Mouse (Mus musculus): ENCODE measurements around the gene Tmem53. TPM values are rescaled to one million over a fixed set of nuclear protein-coding genes. Genes with fewer than 3 reads are reported as not detected.
"Not testable (repeated sequence)": the region's sequence is repeated elsewhere in the genome, so short reads cannot be mapped to it uniquely, and the experiment has no call there.

Tmem53 gene
- polyA plus RNA-seq, 1 experiment from 2014 or later, result 11.3 TPM

DNA sequence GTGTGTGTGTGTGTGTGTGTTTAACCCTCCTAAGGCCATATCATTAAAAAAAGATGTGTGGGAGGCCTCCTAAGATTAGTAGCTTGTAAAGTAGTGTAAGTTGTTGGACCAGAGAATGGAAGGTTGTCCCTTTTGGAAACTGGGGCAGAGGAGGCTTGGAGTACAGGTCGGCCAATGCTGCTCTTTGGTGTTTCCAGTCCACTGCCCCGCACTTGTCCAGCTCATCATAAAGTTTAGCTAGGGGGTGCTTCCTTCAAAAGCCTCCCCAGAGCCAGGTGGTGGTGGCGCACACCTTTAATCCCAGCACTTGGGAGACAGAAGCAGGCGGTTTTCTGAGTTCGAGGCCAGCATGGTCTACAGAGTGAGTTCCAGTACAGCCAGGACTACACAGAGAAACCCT, 1.0 kb downstream of the Tmem53 start:
- no peaks in the 10 kb centered on the region for H3K36me3 ChIP-seq
- H3K4me2 ChIP-seq (replicated peaks), result peak overlapping the region; percentile 61
- H3K27ac ChIP-seq, result peak overlapping the region; percentile 88
- H3K4me1 ChIP-seq, result peaks cover 25% of the 10 kb centered on the region
- H3K4me3 ChIP-seq, result peak overlapping the region; percentile 62; the same call in 1 of the 2 replicates
- no peak for ATAC-seq (ENCODE audit: insufficient number of reproducible peaks, insufficient read depth, low FRiP score, low TSS enrichment)
- no peaks in the 10 kb centered on the region for H3K9me3 ChIP-seq
- H3K9ac ChIP-seq, result no peak overlapping the region
- WGBS, result 79% methylated on average over 5 of the region's 5 CpGs
- H3K27me3 ChIP-seq, result no peaks in the 10 kb centered on the region

DNA sequence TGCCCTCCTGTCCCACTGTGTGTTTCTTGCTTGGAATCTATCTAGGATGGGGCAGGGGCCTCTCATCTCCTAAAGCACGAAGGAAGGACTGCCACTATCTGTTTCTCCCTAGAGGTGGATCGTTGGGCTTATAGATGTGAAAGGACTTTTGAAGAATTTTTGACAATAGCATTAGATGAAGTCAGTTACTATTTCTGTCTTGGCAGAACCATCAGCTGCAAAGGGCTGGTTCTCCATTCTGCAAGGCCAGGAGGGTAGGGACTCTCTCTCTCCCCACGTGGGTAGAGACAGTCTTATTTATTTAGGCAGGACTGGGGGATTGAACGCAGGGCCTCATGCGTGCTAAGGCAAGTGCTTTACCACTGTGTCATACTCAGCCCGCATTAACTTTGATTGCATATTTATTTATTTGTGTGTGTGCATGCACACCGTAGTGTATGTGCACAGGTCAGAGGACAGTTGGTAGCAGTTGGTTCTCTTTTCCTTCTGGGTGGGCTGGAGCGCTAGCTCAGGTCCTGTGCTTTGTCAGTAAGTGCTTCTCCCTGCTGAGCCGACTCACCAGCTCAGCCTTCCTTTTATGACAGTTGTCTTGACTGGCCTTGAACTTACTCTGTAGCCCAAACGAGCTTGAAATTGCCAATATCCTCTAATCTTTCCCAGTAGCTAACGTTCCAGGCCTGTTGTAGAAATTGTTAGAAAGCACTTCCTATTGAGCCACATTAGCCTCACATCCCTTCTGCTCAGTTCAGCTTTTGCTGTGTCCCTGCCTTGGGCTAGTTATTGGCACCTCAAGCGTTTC, 1.7 kb downstream of the Tmem53 start:
- 56% methylated on average over 12 of the region's 12 CpGs for WGBS
- no peaks in the 10 kb centered on the region for H3K27me3 ChIP-seq
- no peak overlapping the region for H3K4me3 ChIP-seq
- ATAC-seq (ENCODE audit: insufficient number of reproducible peaks, insufficient read depth, low FRiP score, low TSS enrichment), result no peak
- H3K4me1 ChIP-seq, result peaks cover 25% of the 10 kb centered on the region
- no peak overlapping the region for H3K4me2 ChIP-seq (replicated peaks)
- 0 out of 2 replicates have a peak overlapping the region, but pooled peaks have one; percentile 12 for H3K9ac ChIP-seq
- no peaks in the 10 kb centered on the region for H3K36me3 ChIP-seq
- H3K27ac ChIP-seq, result peak overlapping the region; percentile 88; the same call in 1 of the 2 replicates
- H3K9me3 ChIP-seq, result no peaks in the 10 kb centered on the region

DNA sequence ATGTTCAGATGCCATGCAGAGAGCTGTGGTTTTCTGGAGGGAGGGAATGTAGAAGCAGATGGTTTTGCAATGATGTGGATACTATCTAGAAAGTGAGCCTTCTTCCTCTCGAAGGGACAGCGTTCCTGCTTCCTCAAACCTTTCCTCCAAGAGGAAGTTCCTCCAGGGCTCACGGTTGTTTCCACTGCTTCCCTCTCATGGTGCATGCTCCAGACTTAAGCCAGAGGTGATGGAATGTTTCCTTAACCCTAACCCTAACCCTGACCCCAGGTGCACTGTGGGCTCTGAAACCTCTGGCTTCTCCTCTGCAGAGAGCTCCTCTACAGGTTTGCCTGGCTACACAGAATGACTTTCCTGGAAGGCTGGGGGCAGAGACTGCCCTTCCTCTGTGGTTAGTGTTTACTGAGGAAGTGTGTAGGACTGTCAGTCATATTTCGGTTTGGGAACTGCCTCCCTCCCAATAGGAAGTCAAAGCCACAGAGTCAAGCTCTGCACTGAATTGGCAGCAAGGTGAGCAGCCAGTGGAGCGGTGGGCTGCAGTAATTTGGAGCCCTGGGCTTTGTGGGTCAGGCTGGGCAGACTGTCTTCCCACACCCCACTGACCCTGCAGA, 2.4 kb downstream of the Tmem53 start:
- H3K4me3 ChIP-seq, result no peak overlapping the region
- H3K9me3 ChIP-seq, result no peaks in the 10 kb centered on the region
- no peak for ATAC-seq (ENCODE audit: insufficient number of reproducible peaks, insufficient read depth, low FRiP score, low TSS enrichment)
- no peaks in the 10 kb centered on the region for H3K36me3 ChIP-seq
- H3K9ac ChIP-seq, result no peak overlapping the region
- no peaks in the 10 kb centered on the region for H3K27me3 ChIP-seq
- H3K27ac ChIP-seq, result no peak overlapping the region
- peaks cover 25% of the 10 kb centered on the region for H3K4me1 ChIP-seq
- H3K4me2 ChIP-seq (replicated peaks), result no peak overlapping the region
- WGBS, result 56% methylated on average over 5 of the region's 5 CpGs

DNA sequence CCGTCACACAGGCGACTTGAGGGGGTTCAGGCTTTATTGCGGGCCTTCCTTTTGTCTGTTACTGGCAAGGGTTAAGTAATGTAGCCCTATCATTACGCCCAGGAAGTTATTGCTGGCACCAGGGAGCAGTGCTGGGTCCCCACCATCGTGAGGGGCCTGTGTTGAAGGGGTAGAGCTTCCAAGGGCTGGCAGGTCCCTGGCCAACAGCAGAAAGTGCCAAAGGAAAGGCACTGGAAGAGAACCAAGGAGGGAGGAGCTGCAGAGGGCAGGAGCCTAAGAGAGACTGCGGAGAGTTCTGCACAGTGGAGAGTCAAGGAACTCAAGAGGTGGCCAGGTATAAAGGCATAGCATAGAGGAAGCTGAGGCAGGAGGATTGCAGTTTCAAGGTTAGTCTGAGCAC, 2.9 kb downstream of the Tmem53 start:
- no peak overlapping the region for H3K4me2 ChIP-seq (replicated peaks)
- H3K9me3 ChIP-seq, result no peaks in the 10 kb centered on the region
- no peak for ATAC-seq (ENCODE audit: insufficient number of reproducible peaks, insufficient read depth, low FRiP score, low TSS enrichment)
- no peak overlapping the region for H3K27ac ChIP-seq
- H3K27me3 ChIP-seq, result no peaks in the 10 kb centered on the region
- no peaks in the 10 kb centered on the region for H3K36me3 ChIP-seq
- no peak overlapping the region for H3K4me3 ChIP-seq
- no peak overlapping the region for H3K9ac ChIP-seq
- peaks cover 25% of the 10 kb centered on the region for H3K4me1 ChIP-seq
- WGBS, result 58% methylated on average over 6 of the region's 6 CpGs

DNA sequence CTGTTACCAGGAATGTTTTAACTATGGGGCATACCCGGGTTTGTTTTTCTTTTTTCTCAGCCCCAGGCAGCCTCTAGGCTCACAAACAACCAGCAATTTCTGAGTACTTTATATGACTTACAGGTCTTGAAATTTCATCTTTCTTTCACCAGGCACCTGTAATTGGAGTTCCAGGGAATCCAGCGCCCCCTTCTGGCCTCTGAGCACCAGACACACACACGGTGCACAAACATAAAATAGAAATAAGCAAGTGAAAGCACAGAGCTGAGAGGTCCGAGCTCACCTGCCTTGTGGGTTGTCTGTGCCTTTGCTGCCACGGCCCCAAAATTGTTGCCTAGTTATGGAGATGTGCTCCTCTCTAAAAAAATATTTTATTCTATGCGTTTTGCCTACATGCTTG, 8.2 kb downstream of the Tmem53 start:
- not testable (repeated sequence) for H3K4me3 ChIP-seq; H3K9me3 ChIP-seq; H3K27ac ChIP-seq; H3K9ac ChIP-seq; H3K4me2 ChIP-seq (replicated peaks); H3K27me3 ChIP-seq; ATAC-seq (ENCODE audit: insufficient number of reproducible peaks, insufficient read depth, low FRiP score, low TSS enrichment); H3K4me1 ChIP-seq; H3K36me3 ChIP-seq
- 70% methylated on average over 6 of the region's 6 CpGs for WGBS

DNA sequence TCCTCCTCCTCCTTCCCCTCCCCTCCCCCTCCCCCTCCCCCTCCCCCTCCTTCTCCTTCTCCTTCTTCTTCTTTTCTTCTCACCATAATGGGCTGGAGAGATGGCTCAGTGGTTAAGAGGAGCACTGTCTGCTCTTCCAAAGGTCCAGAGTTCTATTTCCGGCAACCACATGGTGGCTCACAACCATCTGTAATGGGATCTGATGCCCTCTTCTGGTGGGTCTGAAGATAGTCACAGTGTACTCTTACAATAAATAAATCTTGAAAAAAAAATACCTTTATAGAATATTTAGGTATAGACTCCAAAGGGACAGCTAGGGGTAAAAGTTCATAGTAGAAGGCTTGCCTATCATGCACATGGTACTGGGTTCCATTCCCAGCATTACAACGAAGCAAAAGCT, 9.5 kb downstream of the Tmem53 start:
- Histone ChIP-seq H3K4me1 (no peaks in the 10 kb centered on the region), H3K4me2 (replicated peaks) (no peak overlapping the region), H3K27ac (no peak overlapping the region), H3K36me3 (no peaks in the 10 kb centered on the region), H3K9me3 (no peaks in the 10 kb centered on the region), H3K27me3 (no peaks in the 10 kb centered on the region), H3K4me3 (no peak overlapping the region), H3K9ac (no peak overlapping the region)
- ATAC-seq (ENCODE audit: insufficient number of reproducible peaks, insufficient read depth, low FRiP score, low TSS enrichment), result no peak
- 77% methylated on average over 2 of the region's 2 CpGs for WGBS

DNA sequence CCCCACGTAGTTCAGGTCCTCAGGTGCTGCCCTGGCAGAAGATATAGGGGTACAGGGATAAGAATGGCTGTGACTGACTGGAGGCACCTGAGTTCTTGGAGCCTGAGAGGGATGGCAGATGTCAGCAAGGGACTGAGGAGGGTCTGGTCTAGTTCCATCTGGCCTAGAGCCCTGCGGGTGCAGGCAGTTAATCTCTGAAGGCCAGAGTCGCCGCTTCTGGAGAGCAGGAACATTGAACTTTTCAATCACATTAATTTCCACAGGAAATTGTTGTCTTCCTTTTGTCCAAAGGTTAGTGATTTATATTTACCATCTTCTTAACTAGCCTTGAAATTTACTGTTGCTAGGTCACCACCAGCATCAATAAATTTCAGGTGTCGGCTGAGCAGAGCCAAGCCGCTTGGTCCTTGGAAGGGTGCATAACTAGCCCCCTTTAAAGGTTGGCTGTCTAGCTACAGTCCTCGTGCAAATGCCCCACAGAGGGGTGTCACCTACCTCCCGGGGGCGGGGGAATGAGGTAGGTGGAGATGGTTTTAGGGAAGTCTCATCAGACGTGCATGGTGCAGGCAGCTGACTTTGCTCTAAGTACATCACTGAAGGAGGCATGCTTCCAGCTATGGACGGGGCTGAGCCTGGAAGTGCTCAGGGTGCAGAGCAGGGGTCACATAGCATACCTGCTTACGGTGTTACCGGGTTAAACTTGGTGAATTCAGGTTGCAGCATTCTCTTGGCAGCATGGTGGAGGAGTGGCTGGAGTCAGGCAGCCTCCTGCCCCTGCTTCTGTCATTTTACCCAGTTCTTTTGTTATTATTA, 10.6 kb downstream of the Tmem53 start:
- no peak overlapping the region for H3K4me3 ChIP-seq
- no peak for ATAC-seq (ENCODE audit: insufficient number of reproducible peaks, insufficient read depth, low FRiP score, low TSS enrichment)
- WGBS, result 65% methylated on average over 13 of the region's 13 CpGs

DNA sequence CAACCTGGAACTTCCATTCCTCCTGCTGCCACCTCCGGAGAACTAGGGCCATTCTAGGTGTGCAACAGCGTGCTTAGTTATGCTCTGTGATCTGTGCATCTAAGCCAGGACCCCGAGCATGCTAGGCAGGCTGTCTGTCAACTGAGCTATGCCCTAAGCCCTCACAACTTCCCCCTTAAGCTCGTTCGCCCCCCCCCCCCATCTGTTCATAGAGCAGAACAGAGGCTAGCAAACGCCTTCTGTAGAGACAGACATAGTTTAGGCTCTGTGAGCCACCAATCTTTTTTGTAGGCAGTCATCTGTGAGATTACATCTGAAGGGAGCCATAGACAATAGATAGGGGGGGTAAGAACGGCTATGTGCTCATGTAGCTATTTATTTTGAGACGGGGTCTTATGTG, 11.2 kb downstream of the Tmem53 start:
- no peaks in the 10 kb centered on the region for H3K4me1 ChIP-seq
- 69% methylated on average over 8 of the region's 8 CpGs for WGBS
- H3K36me3 ChIP-seq, result no peaks in the 10 kb centered on the region
- no peak overlapping the region for H3K4me3 ChIP-seq
- ATAC-seq (ENCODE audit: insufficient number of reproducible peaks, insufficient read depth, low FRiP score, low TSS enrichment), result no peak
- H3K9ac ChIP-seq, result no peak overlapping the region
- no peaks in the 10 kb centered on the region for H3K9me3 ChIP-seq
- H3K27me3 ChIP-seq, result no peaks in the 10 kb centered on the region
- H3K27ac ChIP-seq, result no peak overlapping the region
- H3K4me2 ChIP-seq (replicated peaks), result no peak overlapping the region

More for the DNA sequence above, 10.6 kb downstream of the Tmem53 start:
- Histone ChIP-seq H3K4me1 (no peaks in the 10 kb centered on the region), H3K4me2 (replicated peaks) (no peak overlapping the region), H3K27me3 (no peaks in the 10 kb centered on the region), H3K36me3 (no peaks in the 10 kb centered on the region), H3K9ac (no peak overlapping the region), H3K9me3 (no peaks in the 10 kb centered on the region), H3K27ac (no peak overlapping the region)

DNA sequence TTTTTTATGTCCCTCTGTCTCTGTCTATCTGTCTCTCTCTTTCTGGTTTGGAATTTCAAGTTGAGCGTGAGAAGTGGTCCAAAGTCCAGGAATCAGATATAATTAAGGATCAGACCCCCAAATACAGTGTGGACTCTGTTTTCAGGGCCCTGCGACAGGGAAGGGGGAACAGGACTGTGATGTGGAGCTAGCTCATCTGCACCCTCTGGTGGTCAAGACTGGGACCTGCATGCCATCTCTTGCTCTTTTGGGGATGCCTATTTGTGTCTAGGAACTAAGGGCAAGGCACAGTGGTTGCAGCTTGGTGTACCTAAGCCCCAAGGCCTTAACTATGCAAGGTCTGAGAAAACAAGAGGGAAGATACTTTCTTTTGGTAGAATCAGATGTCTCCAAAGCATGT, 15.5 kb downstream of the Tmem53 start:
- Histone ChIP-seq H3K27ac (no peak overlapping the region), H3K4me3 (no peak overlapping the region), H3K9ac (no peak overlapping the region), H3K9me3 (no peaks in the 10 kb centered on the region), H3K4me1 (no peaks in the 10 kb centered on the region), H3K4me2 (replicated peaks) (no peak overlapping the region), H3K27me3 (no peaks in the 10 kb centered on the region), H3K36me3 (peaks cover 13% of the 10 kb centered on the region)
- WGBS, result 0% methylated on average over 2 of the region's 2 CpGs
- no peak for ATAC-seq (ENCODE audit: insufficient number of reproducible peaks, insufficient read depth, low FRiP score, low TSS enrichment)

DNA sequence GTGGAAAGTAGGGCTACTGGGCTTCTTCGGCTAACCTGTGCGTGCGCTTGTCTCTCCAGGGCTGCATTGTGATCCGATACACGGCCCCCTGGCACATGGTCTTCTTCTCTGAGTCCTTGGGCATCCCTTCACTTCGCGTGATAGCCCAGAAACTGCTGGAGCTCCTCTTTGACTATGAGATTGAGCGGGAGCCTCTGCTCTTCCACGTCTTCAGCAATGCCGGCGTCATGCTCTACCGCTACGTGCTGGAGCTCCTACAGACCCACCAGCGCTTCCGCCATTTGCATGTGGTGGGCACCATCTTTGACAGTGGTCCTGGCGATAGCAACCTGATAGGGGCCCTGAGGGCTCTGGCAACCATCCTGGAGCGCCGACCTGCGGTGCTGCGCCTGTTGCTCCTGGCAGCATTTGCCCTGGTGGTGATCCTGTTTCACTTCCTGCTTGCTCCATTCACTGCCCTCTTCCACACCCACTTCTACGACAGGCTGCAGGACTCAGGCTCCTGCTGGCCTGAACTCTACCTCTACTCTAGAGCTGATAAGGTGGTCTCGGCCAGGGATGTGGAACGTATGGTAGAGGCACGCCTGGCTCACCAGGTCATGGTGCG, 16.2 kb downstream of the Tmem53 start:
- Histone ChIP-seq H3K9me3 (no peaks in the 10 kb centered on the region), H3K27me3 (no peaks in the 10 kb centered on the region), H3K4me3 (no peak overlapping the region), H3K4me1 (peaks cover 2% of the 10 kb centered on the region; the same call in 1 of the 2 replicates), H3K36me3 (peaks cover 20% of the 10 kb centered on the region), H3K4me2 (replicated peaks) (no peak overlapping the region), H3K27ac (no peak overlapping the region), H3K9ac (no peak overlapping the region)
- ATAC-seq (ENCODE audit: insufficient number of reproducible peaks, insufficient read depth, low FRiP score, low TSS enrichment), result no peak
- 80% methylated on average over 25 of the region's 25 CpGs for WGBS

DNA sequence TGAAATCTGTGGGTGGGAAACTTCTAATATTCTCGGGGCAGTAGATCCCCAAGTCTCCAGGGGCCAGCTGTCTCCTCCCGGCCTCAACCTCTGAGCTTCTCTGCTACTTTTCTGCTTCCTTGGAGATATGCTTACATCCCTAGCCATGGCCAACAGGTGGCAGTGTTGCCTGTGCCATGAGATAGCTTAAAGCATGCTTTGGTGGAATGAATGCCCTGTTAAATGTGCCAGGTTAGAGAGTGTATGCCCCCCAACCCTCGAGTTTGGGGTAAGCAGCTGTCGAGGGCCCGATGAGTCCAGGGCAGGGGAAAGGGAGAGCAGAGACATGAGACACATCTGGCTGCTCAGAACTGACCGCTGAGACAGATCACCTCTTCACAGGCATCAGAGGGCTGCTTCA, 18.5 kb downstream of the Tmem53 start:
- peaks cover 43% of the 10 kb centered on the region for H3K36me3 ChIP-seq
- no peak overlapping the region for H3K9ac ChIP-seq
- H3K4me1 ChIP-seq, result peaks cover 4% of the 10 kb centered on the region; the same call in 1 of the 2 replicates
- no peaks in the 10 kb centered on the region for H3K27me3 ChIP-seq
- peaks cover 8% of the 10 kb centered on the region for H3K9me3 ChIP-seq
- no peak overlapping the region for H3K4me3 ChIP-seq
- no peak for ATAC-seq (ENCODE audit: insufficient number of reproducible peaks, insufficient read depth, low FRiP score, low TSS enrichment)
- WGBS, result 16% methylated on average over 6 of the region's 6 CpGs
- no peak overlapping the region for H3K27ac ChIP-seq
- no peak overlapping the region for H3K4me2 ChIP-seq (replicated peaks)
